Mouse (Mus musculus) olfactory bulb, adult 2 months (tissue): ENCODE results near the gene Nop53.

ENCODE experiments used
- CTCF ChIP-seq: fragments of 200-500 bp; IDR thresholded peaks from 2 replicates; pipeline ENCODE4 v1.5.1; 2012; ENCODE audit warnings: low read depth, mild to moderate bottlenecking, low read length, moderate library complexity; ENCODE audit not compliant: insufficient read depth
- POLR2A ChIP-seq: fragments of 200-500 bp; IDR thresholded peaks from 2 replicates; pipeline ENCODE4 v1.6.1; 2012; ENCODE audit warnings: mild to moderate bottlenecking, low read depth, low read length, moderate library complexity; ENCODE audit not compliant: insufficient read depth

GRCm38 (mm10) chr7:15931635-15932034, 14.2 kb downstream of the Nop53 start:
- TF ChIP-seq CTCF (no peak), POLR2A (no peak)
